Mouse (Mus musculus) gastrocnemius, postnatal 25 days (tissue): Measurements from ENCODE around the gene Amdhd1. TPM values are rescaled to one million over a fixed set of nuclear protein-coding genes. Genes with fewer than 3 reads are reported as not detected.
A peak's percentile ranks its signal among the peaks of the same experiment; 100 is the strongest.
"Not testable (repeated sequence)": the region's sequence is repeated elsewhere in the genome, so short reads cannot be mapped to it uniquely, and the experiment has no call there.

ENCODE experiments used
- DNase-seq: peaks from one replicate; pipeline ENCODE4 v3.0.0; 2022
- long read RNA-seq, 2 experiments: library from polyadenylated mRNA; stranded (forward); transcript quantifications; one replicate each; pipeline ENCODE4 v2.0.0; 2021
- total RNA-seq, 2 experiments: library from RNA; stranded (reverse); gene quantifications; 1 replicate in 1 of 2; 2 replicates in 1 of 2; pipeline ENCODE4 v1.2.3; 2021

Gene Amdhd1
- not detected for total RNA-seq
- long read RNA-seq, experiment 1: 0 reads
- long read RNA-seq, experiment 2: 0 reads

GRCm38 (mm10) chr10:93539775-93540430 is at the start of gene Amdhd1:
Gene Amdhd1, minus strand, starts transcription at chr10:93540033.
- peak; percentile 78 for DNase-seq

GRCm38 (mm10) chr10:93589281-93589848 is 49.5 kb upstream of the Amdhd1 start, which contains the start of gene Snrpf:
Gene Snrpf, minus strand, starts transcription at chr10:93589706.
- peak; percentile 85 for DNase-seq

GRCm38 (mm10) chr10:93588796-93589195 is 49.0 kb upstream of the Amdhd1 start:
- no peak for DNase-seq

- DNase-seq: peak; percentile 53
Measured at GRCm38 (mm10) chr10:93577271-93577886, 37.5 kb upstream of the Amdhd1 start.

- no peak for DNase-seq
Measured at GRCm38 (mm10) chr10:93575960-93576359, 36.1 kb upstream of the Amdhd1 start.

- no peak for DNase-seq
Measured at GRCm38 (mm10) chr10:93574966-93575365, 35.1 kb upstream of the Amdhd1 start.

GRCm38 (mm10) chr10:93572209-93572608 is 32.4 kb upstream of the Amdhd1 start:
- DNase-seq: no peak

GRCm38 (mm10) chr10:93568671-93569070 is 28.8 kb upstream of the Amdhd1 start:
- no peak for DNase-seq

GRCm38 (mm10) chr10:93567841-93568566 is 28.2 kb upstream of the Amdhd1 start:
- DNase-seq: no peak

- no peak for DNase-seq
Measured at GRCm38 (mm10) chr10:93567066-93567465, 27.2 kb upstream of the Amdhd1 start.

GRCm38 (mm10) chr10:93564518-93565090 is 24.8 kb upstream of the Amdhd1 start:
- DNase-seq: no peak

- no peak for DNase-seq
Measured at GRCm38 (mm10) chr10:93559786-93560185, 20.0 kb upstream of the Amdhd1 start.

- DNase-seq: not testable (repeated sequence)
Measured at GRCm38 (mm10) chr10:93557971-93558370, 18.1 kb upstream of the Amdhd1 start.

GRCm38 (mm10) chr10:93552596-93552995 is 12.8 kb upstream of the Amdhd1 start:
- no peak for DNase-seq

GRCm38 (mm10) chr10:93549821-93550220 is 10.0 kb upstream of the Amdhd1 start:
- no peak for DNase-seq

- DNase-seq: peak; percentile 28
Measured at GRCm38 (mm10) chr10:93548991-93549390, 9.2 kb upstream of the Amdhd1 start.

- no peak for DNase-seq
Measured at GRCm38 (mm10) chr10:93547741-93548270, 8.0 kb upstream of the Amdhd1 start.

- DNase-seq: no peak
Measured at GRCm38 (mm10) chr10:93544172-93544571, 4.3 kb upstream of the Amdhd1 start.

- no peak for DNase-seq
Measured at GRCm38 (mm10) chr10:93543176-93543575, 3.3 kb upstream of the Amdhd1 start.

GRCm38 (mm10) chr10:93542356-93542755 is 2.5 kb upstream of the Amdhd1 start:
- no peak for DNase-seq

GRCm38 (mm10) chr10:93541585-93541984 is 1.8 kb upstream of the Amdhd1 start:
- DNase-seq: no peak
